Mouse (Mus musculus) limb, embryonic 12.5 days (tissue): ENCODE measurements around the gene Tanc1. TPM values are rescaled to one million over a fixed set of nuclear protein-coding genes. Genes with fewer than 3 reads are reported as not detected.

ENCODE experiments used
- ATAC-seq: fragments of 200-750 bp; cut with Nextera tagmentation; 2 replicates; pipeline ENCODE4 v1.8.0; 2017; ENCODE audit warnings: low read depth, moderate TSS enrichment; ENCODE audit not compliant: insufficient number of reproducible peaks, insufficient read depth, low FRiP score, low TSS enrichment
- H3K27ac ChIP-seq: fragments of 300-500 bp; sonication (generic); 2 replicates; pipeline ENCODE4 v1.5.1; 2016; ENCODE audit warnings: mild to moderate bottlenecking, moderate library complexity
- H3K27me3 ChIP-seq: fragments of 300-500 bp; sonication (generic); 2 replicates; pipeline ENCODE4 v1.6.1; 2016; ENCODE audit warnings: mild to moderate bottlenecking, moderate library complexity
- H3K36me3 ChIP-seq: fragments of 300-500 bp; sonication (generic); 2 replicates; pipeline ENCODE4 v1.6.1; 2016; ENCODE audit warnings: mild to moderate bottlenecking, moderate library complexity
- H3K4me1 ChIP-seq: fragments of 300-500 bp; sonication (generic); replicated peaks from 2 replicates; pipeline ENCODE4 v1.6.1; 2016
- H3K4me2 ChIP-seq: fragments of 300-500 bp; sonication (generic); 2 replicates; pipeline ENCODE4 v1.6.1; 2016; ENCODE audit warnings: mild to moderate bottlenecking, moderate library complexity
- H3K4me3 ChIP-seq: fragments of 300-500 bp; sonication (generic); replicated peaks from 2 replicates; pipeline ENCODE4 v1.5.1; 2016; ENCODE audit warnings: mild to moderate bottlenecking
- H3K9ac ChIP-seq: fragments of 300-500 bp; sonication (generic); replicated peaks from 2 replicates; pipeline ENCODE4 v1.6.1; 2016; ENCODE audit warnings: mild to moderate bottlenecking, moderate library complexity
- H3K9me3 ChIP-seq: fragments of 300-500 bp; sonication (generic); 2 replicates; pipeline ENCODE4 v1.6.1; 2016; ENCODE audit warnings: mild to moderate bottlenecking, moderate library complexity
- WGBS: fragments of 180-500 bp; shearing (Covaris S2); methylation state at CpG from one replicate; pipeline ENCODE4 v1.1.7; 2016; 5-methylcytosine and 5-hydroxymethylcytosine counted together
- polyA plus RNA-seq: library from polyadenylated mRNA; unstranded; fragments of >200 nt; fragmentation: Nextera tagmentation; extraction: Ambion mirVana; gene quantifications from 2 replicates; pipeline ENCODE4 v1.2.1, GENCODE M21; 2016

Tanc1 gene
- polyA plus RNA-seq, 1 experiment from 2014 or later = 70.6 TPM

DNA sequence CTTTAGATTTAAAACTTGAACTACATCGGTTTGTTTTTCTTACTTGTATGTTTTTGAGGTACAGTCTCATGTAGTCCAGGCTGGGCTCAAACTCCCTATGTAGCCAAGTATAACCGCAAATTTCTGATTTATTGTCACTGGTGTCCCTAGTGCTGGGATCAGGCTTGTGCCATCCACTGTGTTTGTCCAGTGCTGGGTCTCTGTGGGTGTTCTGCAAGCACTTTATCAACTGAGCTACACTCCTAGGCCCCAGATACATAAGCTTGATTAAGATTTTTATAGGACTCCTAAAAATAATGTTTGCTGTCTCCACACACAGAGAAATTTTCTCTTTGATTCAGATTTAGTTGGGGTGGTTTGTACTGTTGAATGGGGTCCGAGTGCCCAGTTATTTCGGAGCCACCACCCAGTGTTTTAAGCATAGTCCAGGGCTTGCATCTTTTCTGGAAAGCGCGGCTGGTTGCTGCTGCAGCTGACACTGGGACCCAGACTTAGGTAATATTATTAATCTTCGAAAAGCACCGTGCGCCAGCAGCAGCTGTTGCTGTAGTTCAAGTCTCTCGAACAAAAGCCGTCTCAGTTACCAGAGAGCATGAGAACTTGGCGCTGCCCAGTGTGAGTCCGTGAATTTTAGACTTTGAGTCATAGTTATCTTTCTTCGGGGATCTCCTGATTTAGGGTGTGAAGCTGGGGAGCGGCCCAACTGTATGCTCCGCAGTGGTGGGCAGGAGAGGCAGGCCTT, 73.2 kb downstream of the Tanc1 start:
- Histone ChIP-seq H3K4me3 (no peak overlapping the region), H3K9me3 (no peaks in the 10 kb centered on the region), H3K27ac (peak overlapping the region; percentile 56; the same call in 1 of the 2 replicates), H3K4me1 (peaks cover 89% of the 10 kb centered on the region), H3K4me2 (no peak overlapping the region), H3K9ac (no peak overlapping the region), H3K36me3 (no peaks in the 10 kb centered on the region), H3K27me3 (no peaks in the 10 kb centered on the region)
- ATAC-seq = peak; percentile 58; the same call in 1 of the 2 replicates
- 71% methylated on average over 16 of the region's 16 CpGs for WGBS

DNA sequence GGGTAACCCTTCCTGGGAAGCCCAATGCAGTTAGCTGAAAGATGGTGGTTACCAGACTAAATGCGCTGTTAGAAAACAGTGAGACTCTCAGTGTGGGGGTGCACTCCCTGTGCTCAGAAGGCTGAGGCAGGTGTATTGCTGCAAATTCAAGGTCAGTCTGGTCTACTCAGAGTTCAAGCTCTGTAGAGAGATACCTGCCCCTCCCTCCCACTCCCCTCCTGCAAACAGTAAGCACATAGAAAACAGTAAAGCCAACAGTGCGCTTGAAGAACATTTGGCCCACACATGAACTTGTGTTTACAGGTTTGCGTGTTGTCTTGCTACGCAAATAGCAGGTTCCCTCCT, 73.7 kb downstream of the Tanc1 start:
- Histone ChIP-seq H3K36me3 (no peaks in the 10 kb centered on the region), H3K4me1 (peaks cover 89% of the 10 kb centered on the region), H3K9ac (no peak overlapping the region), H3K9me3 (no peaks in the 10 kb centered on the region), H3K4me2 (no peak overlapping the region), H3K27me3 (no peaks in the 10 kb centered on the region), H3K27ac (peak overlapping the region; percentile 56; the same call in 1 of the 2 replicates), H3K4me3 (no peak overlapping the region)
- ATAC-seq = no peak
- 90% methylated on average over 4 of the region's 4 CpGs for WGBS

DNA sequence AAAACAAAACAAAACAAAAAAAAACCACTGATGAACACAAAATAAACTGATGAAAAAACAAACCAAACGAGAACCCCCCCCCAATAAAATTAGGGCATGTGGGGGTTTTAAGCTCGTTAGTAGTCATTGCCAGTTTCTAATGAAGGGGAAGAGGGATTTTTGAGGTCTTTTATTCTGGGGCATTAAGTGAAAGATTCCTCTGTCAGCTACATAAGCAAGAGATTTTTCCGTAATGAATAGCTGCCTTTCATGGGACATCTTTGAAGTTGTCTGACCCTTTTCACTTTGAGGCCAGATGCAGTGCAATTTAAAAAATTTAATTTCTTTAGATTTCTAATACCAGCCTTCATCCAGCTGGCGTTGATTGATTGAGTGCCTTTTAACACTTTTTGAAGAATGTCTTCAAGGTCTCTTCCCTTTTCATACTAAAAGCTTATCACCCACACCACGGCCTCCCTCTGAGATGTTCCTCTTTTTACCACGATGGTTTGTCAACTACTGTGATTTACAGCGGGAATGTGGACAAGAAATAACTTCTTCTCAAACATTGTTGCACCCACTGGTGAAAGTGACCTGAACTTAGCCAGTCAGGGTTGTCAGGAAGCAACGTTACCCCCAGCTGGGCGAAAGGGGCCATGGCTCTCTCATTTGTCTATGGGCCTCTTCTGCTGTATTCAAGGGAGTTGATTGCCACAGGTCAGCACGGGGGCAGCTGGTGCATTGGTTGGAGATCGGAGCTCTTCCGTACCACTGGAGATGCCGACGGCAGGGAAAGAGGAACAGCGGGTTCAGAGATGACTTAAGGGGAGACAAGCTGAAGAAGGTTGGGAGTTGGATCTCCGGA, 76.6 kb downstream of the Tanc1 start:
- H3K4me3 ChIP-seq = no peak overlapping the region
- no peak for ATAC-seq
- no peaks in the 10 kb centered on the region for H3K27me3 ChIP-seq
- no peaks in the 10 kb centered on the region for H3K9me3 ChIP-seq
- no peak overlapping the region for H3K4me2 ChIP-seq
- H3K9ac ChIP-seq = no peak overlapping the region
- no peaks in the 10 kb centered on the region for H3K36me3 ChIP-seq
- 60% methylated on average over 16 of the region's 16 CpGs for WGBS
- H3K4me1 ChIP-seq = peaks cover 79% of the 10 kb centered on the region
- peak overlapping the region; percentile 29; the same call in 1 of the 2 replicates for H3K27ac ChIP-seq

DNA sequence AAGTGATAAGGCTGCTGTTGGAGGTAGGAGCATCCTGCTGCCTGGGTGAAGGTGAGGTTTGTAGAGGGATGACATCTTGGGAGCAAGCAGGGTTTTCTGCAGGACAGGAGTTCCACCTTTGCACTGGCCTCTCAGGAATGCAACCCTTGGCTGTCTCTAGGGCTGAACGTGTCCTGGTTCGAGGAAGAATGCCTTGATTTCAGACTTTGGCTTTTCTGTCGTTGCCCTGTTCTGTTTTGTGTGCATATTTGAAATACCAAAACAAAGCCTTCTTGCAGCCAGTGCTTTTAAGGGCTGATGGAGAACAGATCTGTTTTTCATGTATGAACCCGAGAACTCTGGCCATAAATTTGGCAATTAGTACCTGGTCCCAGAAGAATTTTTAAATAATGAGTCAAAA, 79.3 kb downstream of the Tanc1 start:
- no peak for ATAC-seq
- H3K27me3 ChIP-seq = no peaks in the 10 kb centered on the region
- H3K9ac ChIP-seq = no peak overlapping the region
- H3K27ac ChIP-seq = peak overlapping the region; percentile 83
- peaks cover 61% of the 10 kb centered on the region for H3K4me1 ChIP-seq
- no peak overlapping the region for H3K4me3 ChIP-seq
- no peaks in the 10 kb centered on the region for H3K36me3 ChIP-seq
- WGBS = 9% methylated on average over 4 of the region's 4 CpGs
- H3K4me2 ChIP-seq = 0 out of 2 replicates have a peak overlapping the region, but pooled peaks have one; percentile 7
- H3K9me3 ChIP-seq = no peaks in the 10 kb centered on the region

DNA sequence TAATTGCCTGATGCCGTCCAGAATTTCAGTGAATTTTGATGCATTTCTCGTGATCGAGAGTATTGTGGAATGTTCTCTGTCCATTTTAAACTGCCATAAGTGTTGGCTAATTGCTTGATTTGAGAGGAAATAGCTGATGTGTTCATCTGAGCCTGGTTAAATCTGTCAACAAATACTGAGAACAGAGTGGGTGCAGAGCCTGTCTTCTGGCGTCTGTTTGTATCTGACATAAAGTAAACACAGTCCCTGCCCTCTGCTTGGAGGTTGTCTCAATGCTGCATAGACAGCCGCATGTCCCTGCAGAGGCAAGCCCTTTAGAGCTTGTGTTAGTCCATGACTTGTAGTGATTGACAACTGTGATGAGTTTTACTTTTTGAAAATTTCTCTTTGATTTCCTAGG, 81.6 kb downstream of the Tanc1 start:
- H3K4me1 ChIP-seq = peaks cover 68% of the 10 kb centered on the region
- no peaks in the 10 kb centered on the region for H3K36me3 ChIP-seq
- ATAC-seq = no peak
- 56% methylated on average over 5 of the region's 5 CpGs for WGBS
- no peak overlapping the region for H3K4me3 ChIP-seq
- H3K27me3 ChIP-seq = no peaks in the 10 kb centered on the region
- no peak overlapping the region for H3K9ac ChIP-seq
- no peak overlapping the region for H3K27ac ChIP-seq
- no peaks in the 10 kb centered on the region for H3K9me3 ChIP-seq
- no peak overlapping the region for H3K4me2 ChIP-seq

DNA sequence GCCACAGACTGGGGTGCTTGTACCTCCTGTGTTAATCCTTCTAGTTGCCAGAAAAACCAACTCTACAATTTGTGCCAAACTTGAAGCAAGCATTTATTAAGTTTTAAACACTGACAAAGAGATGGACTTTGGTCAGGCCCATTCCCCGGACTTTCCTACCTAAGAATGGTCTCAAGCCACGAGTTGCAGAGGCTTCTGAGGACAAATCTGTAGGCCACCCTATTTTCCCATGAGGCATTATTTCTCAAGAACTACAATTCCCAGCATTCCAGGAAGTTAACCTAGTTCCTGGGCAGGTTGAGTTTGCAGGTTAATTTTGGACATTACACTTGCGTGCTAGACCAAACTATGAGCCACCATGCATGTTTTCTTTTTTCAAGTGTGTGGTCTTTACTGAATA, 85.3 kb downstream of the Tanc1 start:
- Histone ChIP-seq H3K9ac (no peak overlapping the region), H3K27me3 (no peaks in the 10 kb centered on the region), H3K9me3 (no peaks in the 10 kb centered on the region), H3K36me3 (peaks cover 3% of the 10 kb centered on the region; the same call in 1 of the 2 replicates), H3K4me3 (no peak overlapping the region), H3K4me2 (no peak overlapping the region), H3K27ac (peak overlapping the region; percentile 91), H3K4me1 (peaks cover 64% of the 10 kb centered on the region)
- ATAC-seq = no peak
- 74% methylated on average over 3 of the region's 3 CpGs for WGBS

DNA sequence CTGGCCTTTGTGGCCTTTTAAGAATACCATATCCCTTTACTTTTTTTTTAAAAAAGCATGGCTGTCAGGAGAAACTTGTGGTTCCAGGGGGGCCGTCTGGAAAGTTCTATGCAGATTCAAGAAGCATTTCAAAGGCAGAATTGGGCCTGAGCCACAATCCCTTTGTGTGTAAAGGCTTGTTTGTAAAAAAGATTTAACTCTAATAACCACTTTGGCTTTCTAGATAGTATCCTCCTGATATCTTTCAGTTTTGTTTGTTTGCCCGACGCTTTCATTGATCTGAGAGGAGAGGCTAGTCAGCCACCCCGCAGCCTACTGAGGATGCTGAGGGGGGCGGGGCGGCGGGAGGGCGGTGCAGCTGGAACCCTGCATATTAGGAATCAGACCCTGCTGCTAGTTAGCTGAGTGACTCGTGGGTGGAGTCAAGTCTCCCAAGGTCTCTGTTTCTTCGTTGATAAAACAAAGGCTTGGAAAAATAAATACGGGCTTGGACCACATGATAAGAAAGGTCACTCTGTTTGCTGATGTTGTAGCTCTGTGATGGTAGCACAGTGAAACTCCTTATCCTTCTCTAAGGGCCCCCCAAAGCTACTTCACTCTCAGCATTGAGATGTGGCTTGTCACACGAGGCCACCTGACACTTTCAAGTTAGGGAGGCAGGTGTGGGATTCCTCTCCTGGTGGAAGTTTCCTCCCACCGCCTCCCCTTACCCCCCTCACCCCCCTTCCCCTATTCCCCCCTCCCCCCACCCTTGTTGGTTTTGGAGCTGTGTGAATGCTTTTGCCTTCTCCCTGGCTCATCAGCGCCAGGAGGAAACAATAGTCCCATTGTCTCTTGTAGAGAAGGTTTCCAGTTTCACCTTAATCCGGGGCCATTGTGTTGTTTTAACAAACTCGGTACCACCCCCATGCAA, 86.1 kb downstream of the Tanc1 start:
- Histone ChIP-seq H3K27me3 (no peaks in the 10 kb centered on the region), H3K4me2 (peak overlapping the region; percentile 50), H3K9ac (0 out of 2 replicates have a peak overlapping the region, but pooled peaks have one; percentile 12), H3K9me3 (no peaks in the 10 kb centered on the region), H3K36me3 (peaks cover 3% of the 10 kb centered on the region; the same call in 1 of the 2 replicates), H3K27ac (peak overlapping the region; percentile 91), H3K4me3 (0 out of 2 replicates have a peak overlapping the region, but pooled peaks have one; percentile 7), H3K4me1 (peaks cover 63% of the 10 kb centered on the region)
- WGBS = 1% methylated on average over 16 of the region's 16 CpGs
- peak; percentile 61 for ATAC-seq

DNA sequence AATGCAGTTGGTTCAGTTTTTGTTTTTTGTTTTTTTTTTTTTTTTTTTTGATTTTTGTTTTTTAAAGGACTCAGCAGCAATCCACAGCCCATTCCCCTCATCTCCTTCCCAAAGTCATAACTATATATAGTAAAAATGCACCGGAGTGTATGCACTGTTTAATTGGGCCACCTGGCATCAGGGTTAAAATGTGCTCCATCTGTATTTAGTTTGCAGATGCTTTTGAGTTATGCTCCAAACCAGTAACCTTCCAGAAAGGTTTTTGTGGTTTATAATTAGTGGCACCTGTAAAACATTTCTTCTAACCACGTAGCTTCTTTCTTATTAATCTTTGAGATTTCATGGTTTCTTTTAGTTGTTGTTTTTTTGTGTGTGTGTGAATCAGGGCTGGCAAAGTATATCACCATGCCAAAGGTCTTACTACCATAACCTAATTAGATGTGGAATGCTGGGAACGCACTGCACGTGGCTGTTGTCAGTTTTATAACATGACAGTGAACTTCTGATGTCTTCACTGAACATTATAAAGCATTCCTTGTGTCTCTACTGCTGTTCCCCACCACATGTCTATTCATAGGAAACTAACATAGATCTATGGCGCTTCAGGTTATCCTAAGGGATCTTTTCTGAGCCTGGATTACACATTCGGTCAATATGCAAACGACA, 86.9 kb downstream of the Tanc1 start:
- Histone ChIP-seq H3K27ac (peak overlapping the region; percentile 91), H3K36me3 (peaks cover 3% of the 10 kb centered on the region; the same call in 1 of the 2 replicates), H3K4me1 (peaks cover 60% of the 10 kb centered on the region), H3K27me3 (no peaks in the 10 kb centered on the region), H3K4me2 (peak overlapping the region; percentile 50; the same call in 1 of the 2 replicates), H3K9ac (no peak overlapping the region), H3K4me3 (no peak overlapping the region), H3K9me3 (no peaks in the 10 kb centered on the region)
- peak; percentile 55; the same call in 1 of the 2 replicates for ATAC-seq
- WGBS = 32% methylated on average over 7 of the region's 7 CpGs

DNA sequence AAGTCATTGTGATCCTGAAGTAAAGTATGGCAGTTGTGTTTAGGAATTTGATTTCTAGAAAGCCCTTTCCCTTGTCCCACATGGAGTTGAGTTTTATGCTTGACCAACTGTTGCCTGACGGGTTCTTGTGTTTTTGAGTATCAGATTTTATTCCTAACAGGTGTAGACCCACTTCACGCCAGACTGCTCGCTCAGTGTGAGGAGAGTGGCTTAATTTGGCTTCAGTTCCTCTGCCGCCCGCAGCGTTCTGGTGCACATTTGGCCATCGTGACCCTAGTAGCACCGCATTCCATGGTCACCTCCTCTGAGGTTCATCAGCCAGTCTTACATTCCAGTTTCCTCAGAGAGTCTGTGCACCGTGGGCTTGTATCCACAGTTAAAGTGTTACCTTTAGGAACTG, 88.1 kb downstream of the Tanc1 start:
- Histone ChIP-seq H3K27ac (peak overlapping the region; percentile 70), H3K9me3 (no peaks in the 10 kb centered on the region), H3K4me1 (peaks cover 62% of the 10 kb centered on the region), H3K27me3 (no peaks in the 10 kb centered on the region), H3K9ac (no peak overlapping the region), H3K4me3 (no peak overlapping the region), H3K36me3 (peaks cover 3% of the 10 kb centered on the region; the same call in 1 of the 2 replicates), H3K4me2 (no peak overlapping the region)
- WGBS = 40% methylated on average over 9 of the region's 9 CpGs
- ATAC-seq = peak; percentile 54

DNA sequence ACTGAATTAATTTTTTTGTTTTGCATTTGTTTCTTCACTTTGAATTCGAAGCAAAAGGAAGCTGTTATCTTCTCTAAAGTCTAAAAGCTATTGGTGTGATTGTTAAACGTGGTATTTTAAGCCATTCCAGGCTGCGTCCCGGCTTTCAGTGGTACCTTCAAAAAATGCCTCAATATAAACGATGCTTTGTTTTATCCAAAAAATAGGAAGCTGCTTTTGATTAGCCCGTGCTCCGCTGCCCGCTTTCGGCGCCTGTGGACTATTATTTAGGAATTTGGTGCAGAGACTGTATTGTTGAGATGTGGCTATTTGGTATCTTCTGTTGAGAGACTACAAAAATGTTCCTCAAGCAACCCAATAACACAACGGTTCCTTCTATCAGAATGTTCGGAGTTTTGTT, 93.4 kb downstream of the Tanc1 start:
- Histone ChIP-seq H3K9me3 (no peaks in the 10 kb centered on the region), H3K9ac (no peak overlapping the region), H3K4me3 (no peak overlapping the region), H3K27me3 (no peaks in the 10 kb centered on the region), H3K4me1 (peaks cover 33% of the 10 kb centered on the region), H3K36me3 (peaks cover 17% of the 10 kb centered on the region; the same call in 1 of the 2 replicates), H3K4me2 (no peak overlapping the region), H3K27ac (no peak overlapping the region)
- ATAC-seq = no peak
- WGBS = 58% methylated on average over 12 of the region's 12 CpGs
